Mouse (Mus musculus) intestine, embryonic 16.5 days (tissue): ENCODE measurements around the gene AV320801. TPM values are rescaled to one million over a fixed set of nuclear protein-coding genes. Genes with fewer than 3 reads are reported as not detected.
"Not testable (repeated sequence)": the region's sequence is repeated elsewhere in the genome, so short reads cannot be mapped to it uniquely, and the experiment has no call there.

Experiments used
- ATAC-seq: fragments of 200-750 bp; cut with Nextera tagmentation; 2 replicates; pipeline ENCODE4 v1.8.0; 2017; ENCODE audit warnings: moderate TSS enrichment, moderate library complexity
- H3K27ac ChIP-seq: fragments of 300-500 bp; sonication (generic); 2 replicates; pipeline ENCODE4 v1.5.1; 2014; ENCODE audit warnings: mild to moderate bottlenecking, low read length
- H3K27me3 ChIP-seq: fragments of 300-500 bp; sonication (generic); replicated peaks from 2 replicates; pipeline ENCODE4 v1.6.1; 2014; ENCODE audit warnings: low read length, control low read depth, mixed read lengths; ENCODE audit not compliant: control insufficient read depth, insufficient read depth
- H3K36me3 ChIP-seq: fragments of 300-500 bp; sonication (generic); 2 replicates; pipeline ENCODE4 v1.6.1; 2014; ENCODE audit warnings: low read length, control low read depth; ENCODE audit not compliant: control insufficient read depth, insufficient read depth
- H3K4me1 ChIP-seq: fragments of 300-500 bp; sonication (generic); 2 replicates; pipeline ENCODE4 v1.6.1; 2014; ENCODE audit warnings: low read length, control low read depth, mixed read lengths; ENCODE audit not compliant: control insufficient read depth, insufficient read depth
- H3K4me2 ChIP-seq: fragments of 300-500 bp; sonication (generic); 2 replicates; pipeline ENCODE4 v1.6.1; 2014; ENCODE audit warnings: low read depth, low read length, control low read depth
- H3K4me3 ChIP-seq: fragments of 300-500 bp; sonication (generic); 2 replicates; pipeline ENCODE4 v1.5.1; 2014; ENCODE audit warnings: mild to moderate bottlenecking, low read length
- H3K9ac ChIP-seq: fragments of 300-500 bp; sonication (generic); 2 replicates; pipeline ENCODE4 v1.6.1; 2014; ENCODE audit warnings: low read depth, low read length
- H3K9me3 ChIP-seq: fragments of 300-500 bp; sonication (generic); 2 replicates; pipeline ENCODE4 v1.6.1; 2016; ENCODE audit warnings: low read length, control low read depth; ENCODE audit not compliant: control insufficient read depth
- WGBS: fragments of 180-500 bp; shearing (Covaris S2); extraction: QIAGEN DNeasy Blood & Tissue Kit; methylation state at CpG from one replicate; pipeline ENCODE4 v1.1.7; 2014; 5-methylcytosine and 5-hydroxymethylcytosine counted together
- polyA plus RNA-seq: library from polyadenylated mRNA; unstranded; fragments of >200 nt; fragmentation: Nextera tagmentation; extraction: Ambion mirVana; gene quantifications from 2 replicates; pipeline ENCODE4 v1.2.1, GENCODE M21; 2015

AV320801 gene
- polyA plus RNA-seq, result not detected in 2 replicates

DNA sequence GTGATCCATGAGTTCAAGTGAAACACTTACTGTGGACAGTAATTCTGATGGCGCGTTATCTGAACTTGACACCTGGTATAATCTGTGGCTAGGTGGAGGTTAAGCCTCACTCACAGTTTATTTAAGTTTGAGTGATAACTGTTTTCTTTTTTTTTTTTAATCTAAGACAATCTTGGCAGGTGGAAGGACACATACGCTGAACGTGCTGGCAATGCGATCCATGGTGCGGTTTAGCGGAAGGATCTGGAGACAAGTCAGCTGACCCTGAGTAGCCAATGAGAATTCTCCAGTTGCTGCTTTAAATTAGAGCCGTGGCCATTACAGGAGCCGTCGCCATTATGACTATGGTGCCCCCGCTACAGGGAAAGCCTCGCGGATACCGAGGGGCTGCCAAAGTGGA, at the start of gene AV320801:
TSS of gene AV320801 (plus strand) at position 301 of the 400 bp plus-strand sequence.
- not testable (repeated sequence) for H3K4me2 ChIP-seq, H3K9me3 ChIP-seq, H3K36me3 ChIP-seq, H3K4me3 ChIP-seq, H3K4me1 ChIP-seq, ATAC-seq, H3K27me3 ChIP-seq, H3K27ac ChIP-seq, H3K9ac ChIP-seq
- 96% methylated on average over 5 of the region's 14 CpGs for WGBS

DNA sequence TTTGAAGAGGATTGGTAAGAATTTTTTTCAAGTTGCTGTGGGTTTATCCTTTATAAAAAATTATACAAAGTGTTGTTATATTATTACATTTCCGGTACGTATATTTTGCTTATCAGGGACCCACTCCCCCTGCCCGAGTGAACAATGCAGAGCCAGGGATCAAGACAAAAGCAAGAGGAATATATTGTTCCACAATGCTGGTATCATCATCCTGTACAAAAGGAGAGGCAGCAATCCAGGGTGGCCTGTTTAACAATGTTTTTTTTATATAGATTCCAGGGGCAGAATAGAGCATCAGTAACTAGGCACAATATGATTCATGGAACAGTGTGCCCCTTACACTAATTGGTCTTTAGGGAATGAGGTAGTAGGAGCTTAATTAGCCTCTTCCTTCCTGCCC, 30.2 kb upstream of the AV320801 start:
- H3K4me2 ChIP-seq, H3K36me3 ChIP-seq, H3K9ac ChIP-seq, H3K27ac ChIP-seq, H3K4me3 ChIP-seq, H3K9me3 ChIP-seq, H3K4me1 ChIP-seq, ATAC-seq, H3K27me3 ChIP-seq: not testable (repeated sequence)
- no CpG with 5 or more reads among the region's 3 CpGs for WGBS

GRCm38 (mm10) chrX:135481902-135482301, 12.5 kb upstream of the AV320801 start:
- not testable (repeated sequence) for H3K9ac ChIP-seq, H3K4me3 ChIP-seq, H3K4me2 ChIP-seq, H3K27ac ChIP-seq, ATAC-seq, H3K9me3 ChIP-seq, H3K4me1 ChIP-seq, H3K27me3 ChIP-seq, H3K36me3 ChIP-seq
- WGBS, result no CpG with 5 or more reads among the region's 6 CpGs

DNA sequence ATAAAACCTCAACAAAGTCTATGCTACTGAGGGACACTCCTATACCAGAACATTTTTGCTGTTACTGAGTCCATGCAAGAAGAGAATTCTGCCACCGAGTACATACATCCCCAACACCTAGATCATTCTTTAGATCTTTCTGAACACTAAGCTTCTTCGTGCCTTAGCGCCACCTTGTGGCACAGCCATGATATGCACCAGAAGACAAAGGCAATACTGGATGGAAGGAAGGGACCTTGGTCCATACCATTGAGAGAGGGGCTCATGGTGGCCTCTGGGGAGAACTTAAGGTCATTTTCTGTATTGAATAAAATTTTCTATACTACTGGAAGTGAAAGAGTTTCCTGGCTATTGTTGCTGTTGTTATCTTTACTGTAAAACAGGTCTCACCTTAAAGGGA, 11.2 kb upstream of the AV320801 start:
- H3K4me3 ChIP-seq, result not testable (repeated sequence)

More for the DNA sequence above, 11.2 kb upstream of the AV320801 start:
- no CpG with 5 or more reads among the region's 3 CpGs for WGBS
- not testable (repeated sequence) for H3K27ac ChIP-seq, H3K9me3 ChIP-seq, H3K9ac ChIP-seq, ATAC-seq, H3K4me1 ChIP-seq, H3K27me3 ChIP-seq, H3K36me3 ChIP-seq, H3K4me2 ChIP-seq

Other genes starting within 250 kb of the AV320801 start
- gene Pramel3, start 192.3 kb upstream of the AV320801 start, polyA plus RNA-seq, result not detected in 2 replicates
- gene Gm5128, start 121.3 kb upstream of the AV320801 start, polyA plus RNA-seq, result not detected in 2 replicates
- gene Gm7903, start 60.8 kb upstream of the AV320801 start, polyA plus RNA-seq, result not detected in 2 replicates
- 0.43 TPM in 1 of 2 replicates, not detected in the other for gene Nxf7, start 104.2 kb downstream of the AV320801 start, polyA plus RNA-seq
- gene Prame, start 133.1 kb downstream of the AV320801 start, polyA plus RNA-seq, result not detected in 2 replicates
- not detected in 2 replicates for gene Tcp11x2, start 199.2 kb downstream of the AV320801 start, polyA plus RNA-seq
- not detected in 2 replicates for gene Tmsb15a, start 230.7 kb downstream of the AV320801 start, polyA plus RNA-seq
- 5.6 and 6.1 TPM in 2 replicates for gene Armcx5, start 248.1 kb downstream of the AV320801 start, polyA plus RNA-seq
- gene Gprasp1, start 248.1 kb downstream of the AV320801 start, polyA plus RNA-seq, result 20.9 TPM in 2 replicates